Mouse (Mus musculus) forebrain, postnatal 0 days (tissue): ENCODE results near the gene Elmo3. TPM values are rescaled to one million over a fixed set of nuclear protein-coding genes. Genes with fewer than 3 reads are reported as not detected.

Experiments used
- ATAC-seq: fragments of 200-750 bp; cut with Nextera tagmentation; 2 replicates; pipeline ENCODE4 v1.8.0; 2017; ENCODE audit warnings: mild to moderate bottlenecking, moderate library complexity
- DNase-seq: peaks from one replicate; pipeline ENCODE4 v3.0.0-alpha.2; 2015
- H3K27ac ChIP-seq: fragments of 300-500 bp; sonication (generic); 2 replicates; pipeline ENCODE4 v1.5.1; 2014; ENCODE audit warnings: low read depth, mild to moderate bottlenecking, antibody characterized with exemption, low read length, moderate library complexity, mixed read lengths
- H3K27me3 ChIP-seq: fragments of 300-500 bp; sonication (generic); 2 replicates; pipeline ENCODE4 v1.6.1; 2014; ENCODE audit warnings: mild to moderate bottlenecking, low read length, mixed read lengths; ENCODE audit not compliant: insufficient read depth
- H3K36me3 ChIP-seq: fragments of 300-500 bp; sonication (generic); 2 replicates; pipeline ENCODE4 v1.6.1; 2014; ENCODE audit warnings: mild to moderate bottlenecking, moderate library complexity; ENCODE audit not compliant: insufficient read depth
- H3K4me1 ChIP-seq: fragments of 300-500 bp; sonication (generic); 2 replicates; pipeline ENCODE4 v1.6.1; 2014; ENCODE audit warnings: antibody characterized with exemption; ENCODE audit not compliant: insufficient read depth
- H3K4me2 ChIP-seq: fragments of 300-500 bp; sonication (generic); 2 replicates; pipeline ENCODE4 v1.6.1; 2014; ENCODE audit warnings: low read depth, mild to moderate bottlenecking, moderate library complexity
- H3K4me3 ChIP-seq: fragments of 300-500 bp; sonication (generic); 2 replicates; pipeline ENCODE4 v1.5.1; 2014; ENCODE audit warnings: low read depth, low read length, mixed read lengths
- H3K9ac ChIP-seq: fragments of 300-500 bp; sonication (generic); 2 replicates; pipeline ENCODE4 v1.6.1; 2014; ENCODE audit warnings: mild to moderate bottlenecking
- H3K9me3 ChIP-seq: fragments of 300-500 bp; sonication (generic); 2 replicates; pipeline ENCODE4 v1.6.1; 2016; ENCODE audit warnings: low read length
- CTCF ChIP-seq: sonication (generic); IDR thresholded peaks from 2 replicates; pipeline ENCODE4 v1.5.1; 2016; ENCODE audit warnings: antibody characterized with exemption, control low read depth, low read depth
- WGBS: fragments of 180-500 bp; shearing (Covaris S2); extraction: QIAGEN DNeasy Blood & Tissue Kit; methylation state at CpG from one replicate; pipeline ENCODE4 v1.1.7; 2014; 5-methylcytosine and 5-hydroxymethylcytosine counted together
- polyA plus RNA-seq: library from polyadenylated mRNA; unstranded; fragments of >200 nt; fragmentation: Nextera tagmentation; extraction: Ambion mirVana; gene quantifications from 2 replicates; pipeline ENCODE4 v1.2.1, GENCODE M21; 2015
- total RNA-seq: library from RNA; depleted of rRNA; stranded (reverse); fragments of >200 nt; gene quantifications from 2 replicates; pipeline ENCODE4 v1.2.3, GENCODE M21; 2014

The Elmo3 gene
- total and polyA plus RNA-seq, 2 experiments from 2014 or later: 0.86 to 1.1 TPM

- peaks cover 42% of the 10 kb centered on the region for H3K27me3 ChIP-seq
- 0 out of 2 replicates have a peak, but pooled peaks cover 4% of the 10 kb centered on the region for H3K4me1 ChIP-seq
- no peaks in the 10 kb centered on the region for H3K9me3 ChIP-seq
- peak overlapping the region; percentile 38 for H3K4me3 ChIP-seq
- no peak overlapping the region for H3K27ac ChIP-seq
- DNase-seq: peak; percentile 70
- 4% methylated on average over 30 of the region's 30 CpGs for WGBS
- H3K36me3 ChIP-seq: peaks cover 10% of the 10 kb centered on the region
- H3K4me2 ChIP-seq: peak overlapping the region; percentile 62
- H3K9ac ChIP-seq: peak overlapping the region; percentile 44
- 0 out of 2 replicates have a peak, but pooled peaks have one; percentile 4 for TF ChIP-seq CTCF
- peak; percentile 69 for ATAC-seq
Observed at GRCm38 (mm10) chr8:105276292-105277120, 28.9 kb upstream of the Elmo3 start.

- peak; percentile 75 for DNase-seq
- WGBS: 3% methylated on average over 28 of the region's 28 CpGs
- no peak overlapping the region for H3K27ac ChIP-seq
- no peaks in the 10 kb centered on the region for H3K9me3 ChIP-seq
- TF ChIP-seq CTCF: peak; percentile 57
- peaks cover 29% of the 10 kb centered on the region for H3K27me3 ChIP-seq
- peak; percentile 56 for ATAC-seq
- peak overlapping the region; percentile 50 for H3K4me2 ChIP-seq
- H3K4me1 ChIP-seq: 0 out of 2 replicates have a peak, but pooled peaks cover 4% of the 10 kb centered on the region
- H3K9ac ChIP-seq: peak overlapping the region; percentile 31; the same call in 1 of the 2 replicates
- H3K36me3 ChIP-seq: peaks cover 32% of the 10 kb centered on the region
- H3K4me3 ChIP-seq: peak overlapping the region; percentile 19
Observed at GRCm38 (mm10) chr8:105278911-105279334, 26.5 kb upstream of the Elmo3 start.

- TF ChIP-seq CTCF: no peak
- H3K36me3 ChIP-seq: peaks cover 42% of the 10 kb centered on the region
- no peak overlapping the region for H3K9ac ChIP-seq
- H3K9me3 ChIP-seq: no peaks in the 10 kb centered on the region
- peaks cover 4% of the 10 kb centered on the region; the same call in 1 of the 2 replicates for H3K4me1 ChIP-seq
- DNase-seq (no peak), ATAC-seq (no peak)
- no peak overlapping the region for H3K27ac ChIP-seq
- H3K4me3 ChIP-seq: no peak overlapping the region
- WGBS: 71% methylated on average over 3 of the region's 3 CpGs
- H3K27me3 ChIP-seq: peaks cover 14% of the 10 kb centered on the region
- no peak overlapping the region for H3K4me2 ChIP-seq
Observed at GRCm38 (mm10) chr8:105280567-105280966, 24.8 kb upstream of the Elmo3 start.

GRCm38 (mm10) chr8:105281821-105282220, 23.6 kb upstream of the Elmo3 start:
- H3K27me3 ChIP-seq: peaks cover 13% of the 10 kb centered on the region
- H3K4me1 ChIP-seq: peaks cover 9% of the 10 kb centered on the region; the same call in 1 of the 2 replicates
- peaks cover 42% of the 10 kb centered on the region for H3K36me3 ChIP-seq
- TF ChIP-seq CTCF: no peak
- H3K9me3 ChIP-seq: no peaks in the 10 kb centered on the region
- no peak overlapping the region for H3K27ac ChIP-seq
- H3K9ac ChIP-seq: no peak overlapping the region
- H3K4me3 ChIP-seq: no peak overlapping the region
- DNase-seq: no peak
- ATAC-seq: no peak
- no peak overlapping the region for H3K4me2 ChIP-seq
- WGBS: 92% methylated on average over 12 of the region's 12 CpGs

GRCm38 (mm10) chr8:105282239-105282638, 23.2 kb upstream of the Elmo3 start:
- ATAC-seq: no peak
- H3K36me3 ChIP-seq: peaks cover 42% of the 10 kb centered on the region

GRCm38 (mm10) chr8:105283074-105283473, 22.3 kb upstream of the Elmo3 start:
- Histone ChIP-seq H3K27me3 (peaks cover 4% of the 10 kb centered on the region; the same call in 1 of the 2 replicates), H3K9ac (no peak overlapping the region), H3K4me3 (no peak overlapping the region), H3K36me3 (peaks cover 42% of the 10 kb centered on the region), H3K9me3 (no peaks in the 10 kb centered on the region), H3K4me1 (peaks cover 17% of the 10 kb centered on the region; the same call in 1 of the 2 replicates), H3K27ac (no peak overlapping the region), H3K4me2 (no peak overlapping the region)
- DNase-seq (no peak), ATAC-seq (no peak)
- WGBS: 26% methylated on average over 23 of the region's 23 CpGs
- TF ChIP-seq CTCF: peak; percentile 73

More at GRCm38 (mm10) chr8:105282239-105282638, 23.2 kb upstream of the Elmo3 start:
- Histone ChIP-seq H3K4me1 (peaks cover 13% of the 10 kb centered on the region; the same call in 1 of the 2 replicates), H3K27ac (no peak overlapping the region), H3K9me3 (no peaks in the 10 kb centered on the region), H3K9ac (no peak overlapping the region), H3K4me2 (no peak overlapping the region), H3K27me3 (peaks cover 9% of the 10 kb centered on the region), H3K4me3 (no peak overlapping the region)
- no peak for DNase-seq
- TF ChIP-seq CTCF: no peak
- 85% methylated on average over 4 of the region's 4 CpGs for WGBS

- peaks cover 35% of the 10 kb centered on the region for H3K36me3 ChIP-seq
- no peak overlapping the region for H3K4me3 ChIP-seq
- no peak overlapping the region for H3K4me2 ChIP-seq
- H3K27ac ChIP-seq: no peak overlapping the region
- ATAC-seq (no peak), DNase-seq (no peak)
- H3K9me3 ChIP-seq: no peaks in the 10 kb centered on the region
- no peak overlapping the region for H3K9ac ChIP-seq
- no peaks in the 10 kb centered on the region for H3K27me3 ChIP-seq
- no peak for TF ChIP-seq CTCF
- WGBS: 49% methylated on average over 12 of the region's 12 CpGs
- peaks cover 22% of the 10 kb centered on the region for H3K4me1 ChIP-seq
Observed at GRCm38 (mm10) chr8:105285514-105285913, 19.9 kb upstream of the Elmo3 start.
